Mouse (Mus musculus) inflammation-experienced regulatory T-cells, adult 6 months (primary cell): ENCODE data around the gene Zdhhc3. TPM values are rescaled to one million over a fixed set of nuclear protein-coding genes. Genes with fewer than 3 reads are reported as not detected.
A peak's percentile ranks its signal among the peaks of the same experiment; 100 is the strongest.

Experiments used
- ATAC-seq: one replicate; pipeline ENCODE4 v1.8.0; 2017
- polyA plus RNA-seq, 3 experiments: library from polyadenylated mRNA; unstranded; fragments of 100-300 nt; shearing (Covaris generic); gene quantifications; one replicate each; pipeline ENCODE4 v1.2.1; 2017

Zdhhc3 gene
- 10 to 100 TPM; 11.4 to 18.2 (median 12.4) TPM for polyA plus RNA-seq

- ATAC-seq: peak; percentile 87
These were observed at the start of gene Zdhhc3, which contains the start of gene Exosc7 for GRCm38 (mm10) chr9:123112805-123113521. Gene Zdhhc3 (minus strand): TSS chr9:123113205. Gene Exosc7 (plus strand): TSS chr9:123113215.

- no peak for ATAC-seq
These were observed 48.8 kb upstream of the Zdhhc3 start for GRCm38 (mm10) chr9:123161792-123162191.

- ATAC-seq: peak; percentile 79
These were observed 46.3 kb upstream of the Zdhhc3 start for GRCm38 (mm10) chr9:123159330-123159729.

- ATAC-seq: peak; percentile 78
These were observed 45.3 kb upstream of the Zdhhc3 start for GRCm38 (mm10) chr9:123158125-123158836.

- ATAC-seq: no peak
These were observed 44.7 kb upstream of the Zdhhc3 start for GRCm38 (mm10) chr9:123157699-123158098.

GRCm38 (mm10) chr9:123156910-123157361 is 43.9 kb upstream of the Zdhhc3 start:
- no peak for ATAC-seq

GRCm38 (mm10) chr9:123153121-123153520 is 40.1 kb upstream of the Zdhhc3 start:
- ATAC-seq: no peak

GRCm38 (mm10) chr9:123152026-123152425 is 39.0 kb upstream of the Zdhhc3 start:
- ATAC-seq: peak; percentile 88

GRCm38 (mm10) chr9:123151561-123151960 is 38.6 kb upstream of the Zdhhc3 start:
- ATAC-seq: peak; percentile 14

- ATAC-seq: no peak
These were observed 37.4 kb upstream of the Zdhhc3 start, which contains the start of gene Clec3b for GRCm38 (mm10) chr9:123150241-123151020. Gene Clec3b (plus strand): TSS chr9:123150946.

- ATAC-seq: no peak
These were observed 35.4 kb upstream of the Zdhhc3 start for GRCm38 (mm10) chr9:123148430-123148829.

GRCm38 (mm10) chr9:123139887-123140614 is 27.0 kb upstream of the Zdhhc3 start:
- ATAC-seq: no peak

- ATAC-seq: no peak
These were observed 26.0 kb upstream of the Zdhhc3 start for GRCm38 (mm10) chr9:123138891-123139474.

- no peak for ATAC-seq
These were observed 24.1 kb upstream of the Zdhhc3 start for GRCm38 (mm10) chr9:123136953-123137682.

GRCm38 (mm10) chr9:123132994-123133393 is 20.0 kb upstream of the Zdhhc3 start:
- no peak for ATAC-seq

GRCm38 (mm10) chr9:123127663-123128062 is 14.7 kb upstream of the Zdhhc3 start:
- no peak for ATAC-seq

GRCm38 (mm10) chr9:123124413-123124981 is 11.5 kb upstream of the Zdhhc3 start:
- no peak for ATAC-seq

GRCm38 (mm10) chr9:123123571-123124412 is 10.8 kb upstream of the Zdhhc3 start:
- peak; percentile 63 for ATAC-seq

- no peak for ATAC-seq
These were observed 10.0 kb upstream of the Zdhhc3 start for GRCm38 (mm10) chr9:123123017-123123416.

GRCm38 (mm10) chr9:123115566-123115965 is 2.6 kb upstream of the Zdhhc3 start:
- no peak for ATAC-seq
